Mouse (Mus musculus): ENCODE results near the gene Crcp. TPM values are rescaled to one million over a fixed set of nuclear protein-coding genes. Genes with fewer than 3 reads are reported as not detected.

The Crcp gene
- total and polyA plus RNA-seq, 3 experiments = 9.3 to 11.2 (median 9.5) TPM

- WGBS = 74% methylated on average over 12 of the region's 12 CpGs
- H3K36me3 ChIP-seq (ENCODE audit: control insufficient read depth, insufficient read depth, low read length) = no peaks in the 10 kb centered on the region
- no peaks in the 10 kb centered on the region; the same call in 1 of the 2 replicates for H3K79me2 ChIP-seq (replicated peaks; ENCODE audit: control insufficient read depth, insufficient read depth, low read length)
- H3K27ac ChIP-seq = no peak overlapping the region
- no peaks in the 10 kb centered on the region for H3K27me3 ChIP-seq (ENCODE audit: control insufficient read depth, insufficient read depth, low read length)
- no peak overlapping the region for H3K9ac ChIP-seq (ENCODE audit: low read depth, low read length)
- DNase-seq = no peak
- no peak overlapping the region for H3K4me3 ChIP-seq
- TF ChIP-seq CTCF (IDR thresholded peaks at IDR 0.05) = no peak
- no peak for TF ChIP-seq POLR2A (IDR thresholded peaks at IDR 0.05; ENCODE audit: insufficient read depth, low read depth, low read length)
- no peak for TF ChIP-seq EP300 (IDR thresholded peaks at IDR 0.05; ENCODE audit: insufficient read depth, low read depth, low read length)
- intact Hi-C loops (cut with DNase I) = no loop called here
- peaks cover 2% of the 10 kb centered on the region for H3K4me1 ChIP-seq (ENCODE audit: control insufficient read depth, insufficient read depth, low read length)
Observed at GRCm38 (mm10) chr5:130096754-130097153, 67.7 kb downstream of the Crcp start.

- Histone ChIP-seq H3K4me1 (ENCODE audit: control insufficient read depth, insufficient read depth, low read length) (peaks cover 2% of the 10 kb centered on the region), H3K79me2 (replicated peaks; ENCODE audit: control insufficient read depth, insufficient read depth, low read length) (no peaks in the 10 kb centered on the region; the same call in 1 of the 2 replicates), H3K36me3 (ENCODE audit: control insufficient read depth, insufficient read depth, low read length) (no peaks in the 10 kb centered on the region), H3K9ac (ENCODE audit: low read depth, low read length) (no peak overlapping the region), H3K27me3 (ENCODE audit: control insufficient read depth, insufficient read depth, low read length) (no peaks in the 10 kb centered on the region), H3K4me3 (no peak overlapping the region), H3K27ac (no peak overlapping the region)
- TF ChIP-seq CTCF (IDR thresholded peaks at IDR 0.05) (no peak), POLR2A (IDR thresholded peaks at IDR 0.05; ENCODE audit: insufficient read depth, low read depth, low read length) (no peak), EP300 (IDR thresholded peaks at IDR 0.05; ENCODE audit: insufficient read depth, low read depth, low read length) (no peak)
- no peak for DNase-seq
- 36% methylated on average over 2 of the region's 2 CpGs for WGBS
- intact Hi-C loops (cut with DNase I) = no loop called here
Observed at GRCm38 (mm10) chr5:130097837-130098236, 68.7 kb downstream of the Crcp start.

GRCm38 (mm10) chr5:130101724-130102123 is 72.6 kb downstream of the Crcp start:
- WGBS = 95% methylated on average over 17 of the region's 17 CpGs
- H3K4me1 ChIP-seq (ENCODE audit: control insufficient read depth, insufficient read depth, low read length) = peaks cover 2% of the 10 kb centered on the region
- H3K27ac ChIP-seq = no peak overlapping the region
- H3K4me3 ChIP-seq = no peak overlapping the region
- no peaks in the 10 kb centered on the region; the same call in 1 of the 2 replicates for H3K79me2 ChIP-seq (replicated peaks; ENCODE audit: control insufficient read depth, insufficient read depth, low read length)
- intact Hi-C loops (cut with DNase I) = no loop called here
- H3K36me3 ChIP-seq (ENCODE audit: control insufficient read depth, insufficient read depth, low read length) = no peaks in the 10 kb centered on the region; the same call in 1 of the 2 replicates
- no peak overlapping the region for H3K9ac ChIP-seq (ENCODE audit: low read depth, low read length)
- no peaks in the 10 kb centered on the region for H3K27me3 ChIP-seq (ENCODE audit: control insufficient read depth, insufficient read depth, low read length)
- TF ChIP-seq CTCF (IDR thresholded peaks at IDR 0.05) (no peak), POLR2A (IDR thresholded peaks at IDR 0.05; ENCODE audit: insufficient read depth, low read depth, low read length) (no peak), EP300 (IDR thresholded peaks at IDR 0.05; ENCODE audit: insufficient read depth, low read depth, low read length) (no peak)
- DNase-seq = no peak

GRCm38 (mm10) chr5:130109348-130109747 is 80.3 kb downstream of the Crcp start:
- Histone ChIP-seq H3K36me3 (ENCODE audit: control insufficient read depth, insufficient read depth, low read length) (peaks cover 1% of the 10 kb centered on the region; the same call in 1 of the 2 replicates), H3K4me3 (no peak overlapping the region), H3K79me2 (replicated peaks; ENCODE audit: control insufficient read depth, insufficient read depth, low read length) (no peaks in the 10 kb centered on the region), H3K4me1 (ENCODE audit: control insufficient read depth, insufficient read depth, low read length) (peaks cover 2% of the 10 kb centered on the region; the same call in 1 of the 2 replicates), H3K9ac (ENCODE audit: low read depth, low read length) (no peak overlapping the region), H3K27ac (no peak overlapping the region), H3K27me3 (ENCODE audit: control insufficient read depth, insufficient read depth, low read length) (no peaks in the 10 kb centered on the region)
- no peak for DNase-seq
- TF ChIP-seq CTCF (IDR thresholded peaks at IDR 0.05) = no peak
- intact Hi-C loops (cut with DNase I) = no loop called here
- WGBS = 57% methylated on average over 3 of the region's 3 CpGs

Other genes starting within 250 kb of the Crcp start
- gene Psph, start 241.8 kb upstream of the Crcp start, total RNA-seq (2021) = 1 to 10 TPM; 6.0 to 8.7 TPM
- gene Psph, start 241.8 kb upstream of the Crcp start, polyA plus RNA-seq (2012; rRNA removed) = 7.7 and 11.4 TPM in 2 replicates
- gene Sumf2, start 182.3 kb upstream of the Crcp start, total RNA-seq (2021) = 10 to 100 TPM in 1 of 2 experiments, 1 to 10 TPM in 1; 9.1 to 10.9 TPM
- gene Sumf2, start 182.3 kb upstream of the Crcp start, polyA plus RNA-seq (2012; rRNA removed) = 6.2 and 7.0 TPM in 2 replicates
- 1,000 to 10,000 TPM; 1,016 to 1,153 TPM for gene Chchd2, start 141.8 kb upstream of the Crcp start, total RNA-seq (2021)
- 778 and 988 TPM in 2 replicates for gene Chchd2, start 141.8 kb upstream of the Crcp start, polyA plus RNA-seq (2012; rRNA removed)
- gene Zbed5, start 133.6 kb upstream of the Crcp start, total RNA-seq (2021) = under 1 TPM; 0.26 to 0.55 TPM
- 0.33 and 0.85 TPM in 2 replicates for gene Zbed5, start 133.6 kb upstream of the Crcp start, polyA plus RNA-seq (2012; rRNA removed)
- gene Phkg1, start 130.7 kb upstream of the Crcp start, total RNA-seq (2021) = 10 to 100 TPM; 15.5 to 16.8 TPM
- gene Phkg1, start 130.7 kb upstream of the Crcp start, polyA plus RNA-seq (2012; rRNA removed) = 39.8 and 69.6 TPM in 2 replicates
- gene Nupr1l, start 120.8 kb upstream of the Crcp start, total RNA-seq (2021) = 1 to 10 TPM in 1 of 2 experiments, under 1 TPM in 1; 0.44 to 1.5 TPM
- 1.7 and 2.0 TPM in 2 replicates for gene Nupr1l, start 120.8 kb upstream of the Crcp start, polyA plus RNA-seq (2012; rRNA removed)
- gene Vkorc1l1, start 87.3 kb upstream of the Crcp start, total RNA-seq (2021) = 10 to 100 TPM; 14.3 to 17.9 TPM
- 12.4 and 18.3 TPM in 2 replicates for gene Vkorc1l1, start 87.3 kb upstream of the Crcp start, polyA plus RNA-seq (2012; rRNA removed)
- 10 to 100 TPM; 12.8 to 13.0 TPM for gene Gusb, start 26.2 kb upstream of the Crcp start, total RNA-seq (2021)
- gene Gusb, start 26.2 kb upstream of the Crcp start, polyA plus RNA-seq (2012; rRNA removed) = 17.9 and 25.3 TPM in 2 replicates
- 1 to 10 TPM; 3.2 to 4.6 TPM for gene Asl, start within 50 bp of the Crcp start, total RNA-seq (2021)
- gene Asl, start within 50 bp of the Crcp start, polyA plus RNA-seq (2012; rRNA removed) = 5.9 and 6.5 TPM in 2 replicates
- 1 to 10 TPM; 7.4 to 9.4 TPM for gene Tpst1, start 44.0 kb downstream of the Crcp start, total RNA-seq (2021)
- gene Tpst1, start 44.0 kb downstream of the Crcp start, polyA plus RNA-seq (2012; rRNA removed) = 10.1 and 12.6 TPM in 2 replicates
- gene Kctd7, start 115.6 kb downstream of the Crcp start, total RNA-seq (2021) = 1 to 10 TPM; 1.5 to 3.7 TPM
- gene Kctd7, start 115.6 kb downstream of the Crcp start, polyA plus RNA-seq (2012; rRNA removed) = 2.5 and 3.1 TPM in 2 replicates
- gene Rabgef1, start 142.5 kb downstream of the Crcp start, total RNA-seq (2021) = 10 to 100 TPM; 19.6 to 25.5 TPM
- 15.2 and 15.6 TPM in 2 replicates for gene Rabgef1, start 142.5 kb downstream of the Crcp start, polyA plus RNA-seq (2012; rRNA removed)
- gene Tmem248, start 187.8 kb downstream of the Crcp start, total RNA-seq (2021) = 10 to 100 TPM; 35.7 to 46.1 TPM
- 20.8 and 26.1 TPM in 2 replicates for gene Tmem248, start 187.8 kb downstream of the Crcp start, polyA plus RNA-seq (2012; rRNA removed)
- gene Sbds, start 226.2 kb downstream of the Crcp start, total RNA-seq (2021) = 10 to 100 TPM; 45.8 to 48.7 TPM
- 22.0 and 25.4 TPM in 2 replicates for gene Sbds, start 226.2 kb downstream of the Crcp start, polyA plus RNA-seq (2012; rRNA removed)
- gene Tyw1, start 226.3 kb downstream of the Crcp start, total RNA-seq (2021) = 1 to 10 TPM; 7.0 to 9.8 TPM
- 5.1 and 5.7 TPM in 2 replicates for gene Tyw1, start 226.3 kb downstream of the Crcp start, polyA plus RNA-seq (2012; rRNA removed)

Measured in heart, adult 2 months (tissue).